Mouse (Mus musculus) CH12.LX (cell line): Measurements from ENCODE around the gene Ptgs2. TPM values are rescaled to one million over a fixed set of nuclear protein-coding genes. Genes with fewer than 3 reads are reported as not detected.

Experiments used
- DNase-seq: peaks from one replicate; pipeline ENCODE4 v3.0.0-alpha.2; 2013; ENCODE audit errors: extremely low read depth
- H3K27ac ChIP-seq: 2 replicates; pipeline ENCODE4 v1.5.1; 2012; ENCODE audit warnings: low read depth, mild to moderate bottlenecking, control low read depth, moderate library complexity; ENCODE audit not compliant: insufficient read depth
- H3K27me3 ChIP-seq: replicated peaks from 2 replicates; pipeline ENCODE3; 2012; ENCODE audit warnings: inconsistent platforms
- H3K36me3 ChIP-seq, 2 experiments: replicated peaks in 1 of 2; 2 replicates each; pipeline versions ENCODE3 to v1.6.1; 2012; ENCODE audit warnings: inconsistent platforms in 1 of 2, low read length in 1 of 2, mild to moderate bottlenecking in 1 of 2, mixed read lengths in 1 of 2, moderate library complexity in 1 of 2; ENCODE audit not compliant: control insufficient read depth in 1 of 2, insufficient read depth in 1 of 2
- H3K4me1 ChIP-seq, 2 experiments: 2 replicates each; pipeline ENCODE4 v1.6.1; 2012; ENCODE audit warnings: inconsistent platforms in 1 of 2, moderate library complexity in 1 of 2; ENCODE audit not compliant: insufficient read depth in 2 of 2, control insufficient read depth in 1 of 2
- H3K4me2 ChIP-seq: 2 replicates; pipeline ENCODE4 v1.6.1; 2012; ENCODE audit warnings: low read depth, mild to moderate bottlenecking, control low read depth; ENCODE audit not compliant: poor library complexity, insufficient read depth, severe bottlenecking
- H3K4me3 ChIP-seq, 3 experiments: fragments of 150-350 bp in 1 of 3; sonication (generic) in 1 of 3; replicated peaks in 1 of 3; 2 replicates each; pipeline versions ENCODE3 to v1.5.1; 2011 to 2012; ENCODE audit warnings: low read depth in 2 of 3, low read length in 2 of 3, mild to moderate bottlenecking in 2 of 3, moderate library complexity in 2 of 3, control low read depth in 1 of 3, improper control_type of control experiment in 1 of 3, inconsistent platforms in 1 of 3, mixed read lengths in 1 of 3; ENCODE audit not compliant: poor library complexity in 1 of 3
- H3K79me2 ChIP-seq: replicated peaks from 2 replicates; pipeline ENCODE4 v1.6.1; 2012; ENCODE audit warnings: mild to moderate bottlenecking, moderate library complexity; ENCODE audit not compliant: control insufficient read depth, poor library complexity, insufficient read depth, severe bottlenecking; ENCODE audit errors: extremely low read depth
- H3K9ac ChIP-seq: 2 replicates; pipeline ENCODE4 v1.6.1; 2012; ENCODE audit warnings: low read depth, mild to moderate bottlenecking, control low read depth, moderate library complexity; ENCODE audit not compliant: insufficient read depth
- H3K9me3 ChIP-seq: replicated peaks from 2 replicates; pipeline ENCODE3; 2012; ENCODE audit warnings: low read length, inconsistent platforms, mixed read lengths
- CHD1 ChIP-seq: IDR thresholded peaks from 2 replicates; pipeline ENCODE4 v1.6.1; 2012; ENCODE audit warnings: low read depth, low read length, improper control_type of control experiment, inconsistent platforms
- CTCF ChIP-seq, 2 experiments: IDR thresholded peaks in 1 of 2; conservative IDR thresholded peaks in 1 of 2; 2 replicates each; pipeline ENCODE4 v1.5.1; 2011 to 2012; ENCODE audit warnings: low read depth in 2 of 2, low read length in 2 of 2, improper control_type of control experiment in 1 of 2, inconsistent platforms in 1 of 2, mild to moderate bottlenecking in 1 of 2, moderate library complexity in 1 of 2
- ETS1 ChIP-seq: conservative IDR thresholded peaks from 2 replicates; pipeline ENCODE4 v1.6.1; 2012; ENCODE audit warnings: low read depth, mild to moderate bottlenecking, inconsistent platforms, low read length, improper control_type of control experiment, moderate library complexity
- HCFC1 ChIP-seq: IDR thresholded peaks from 2 replicates; pipeline ENCODE4 v1.6.1; 2012; ENCODE audit warnings: low read depth, mild to moderate bottlenecking, inconsistent platforms, low read length, improper control_type of control experiment
- IRF4 ChIP-seq: IDR thresholded peaks from 2 replicates; pipeline ENCODE4 v1.6.1; 2014; ENCODE audit warnings: low read depth, mild to moderate bottlenecking, inconsistent platforms, low read length, improper control_type of control experiment
- JUN ChIP-seq: IDR thresholded peaks from 2 replicates; pipeline ENCODE4 v1.6.1; 2011; ENCODE audit warnings: low read depth, mild to moderate bottlenecking, low read length, improper control_type of control experiment, moderate library complexity; ENCODE audit not compliant: insufficient read depth
- KAT2A ChIP-seq: IDR thresholded peaks from 2 replicates; pipeline ENCODE4 v1.6.1; 2012; ENCODE audit warnings: low read length, improper control_type of control experiment, inconsistent platforms; ENCODE audit not compliant: insufficient replicate concordance
- MAFK ChIP-seq: IDR thresholded peaks from 2 replicates; pipeline ENCODE4 v1.6.1; 2011; ENCODE audit warnings: low read length, improper control_type of control experiment; ENCODE audit not compliant: insufficient replicate concordance
- MAX ChIP-seq: IDR thresholded peaks from 2 replicates; pipeline ENCODE4 v1.6.1; 2011; ENCODE audit warnings: low read length, improper control_type of control experiment
- MXI1 ChIP-seq: IDR thresholded peaks from 2 replicates; pipeline ENCODE4 v1.6.1; 2011; ENCODE audit warnings: mild to moderate bottlenecking, low read depth, low read length, improper control_type of control experiment
- NELFE ChIP-seq: IDR thresholded peaks from 2 replicates; pipeline ENCODE4 v1.6.1; 2011; ENCODE audit warnings: low read depth, low read length, improper control_type of control experiment
- NRF1 ChIP-seq: IDR thresholded peaks from 2 replicates; pipeline ENCODE4 v1.6.1; 2014; ENCODE audit warnings: low read depth, mild to moderate bottlenecking, inconsistent platforms, low read length, improper control_type of control experiment, moderate library complexity
- PAX5 ChIP-seq: IDR thresholded peaks from 2 replicates; pipeline ENCODE4 v1.6.1; 2012; ENCODE audit warnings: low read length, inconsistent platforms, mixed read lengths
- RAD21 ChIP-seq: IDR thresholded peaks from 2 replicates; pipeline ENCODE4 v1.6.1; 2011; ENCODE audit warnings: low read depth, mild to moderate bottlenecking, low read length, improper control_type of control experiment, moderate library complexity
- SMC3 ChIP-seq: IDR thresholded peaks from 2 replicates; pipeline ENCODE4 v1.6.1; 2011; ENCODE audit warnings: low read depth, low read length, improper control_type of control experiment
- TBP ChIP-seq: conservative IDR thresholded peaks from 2 replicates; pipeline ENCODE4 v1.6.1; 2011; ENCODE audit warnings: low read depth, low read length, improper control_type of control experiment
- TCF12 ChIP-seq: IDR thresholded peaks from 2 replicates; pipeline ENCODE4 v1.6.1; 2014; ENCODE audit warnings: low read depth, mild to moderate bottlenecking, inconsistent platforms, low read length, improper control_type of control experiment
- USF2 ChIP-seq: conservative IDR thresholded peaks from 2 replicates; pipeline ENCODE4 v1.6.1; 2011; ENCODE audit warnings: low read depth, low read length, improper control_type of control experiment
- ZMIZ1 ChIP-seq: IDR thresholded peaks from 2 replicates; pipeline ENCODE4 v1.6.1; 2012; ENCODE audit warnings: low read depth, mild to moderate bottlenecking, inconsistent platforms, low read length, improper control_type of control experiment
- ZNF384 ChIP-seq: IDR thresholded peaks from 2 replicates; pipeline ENCODE4 v1.6.1; 2012; ENCODE audit warnings: low read depth, low read length, improper control_type of control experiment, inconsistent platforms
- dilution Hi-C: fragments of 300-500 bp; cut with MboI; formaldehyde crosslinking; loops from 2 replicates; pipeline ENCODE4 v1.14.3; 2020; ENCODE audit warnings: low sequenced_read_pairs; ENCODE audit not compliant: extremely low pct_unique_long_range_greater_than_20kb, extremely low pct_ligation_motif_present
- in situ Hi-C: fragments of 300-500 bp; cut with MboI; formaldehyde crosslinking; loops from 3 replicates; pipeline ENCODE4 v1.14.3; 2019; ENCODE audit warnings: low sequenced_read_pairs, low pct_ligation_motif_present, low pct_unique_long_range_greater_than_20kb, mixed read lengths
- polyA plus RNA-seq: library from polyadenylated mRNA; unstranded; fragments of >175 nt; gene quantifications from 2 replicates; pipeline ENCODE4 v1.2.1, GENCODE M21; 2012; ENCODE audit warnings: low read depth; ENCODE audit not compliant: insufficient read length
- total RNA-seq, 2 experiments: library from RNA; depleted of rRNA; stranded (reverse); fragments of 300-350 nt in 1 of 2; fragments of >200 nt in 1 of 2; gene quantifications; 2 replicates each; pipeline ENCODE4 v1.2.3; 2012 to 2014

Gene Ptgs2
- total and polyA plus RNA-seq, 3 experiments: 0.09 to 0.34 (median 0.30) TPM

GRCm38 (mm10) chr1:150118352-150118751 lies 18.5 kb downstream of the Ptgs2 start:
- dilution Hi-C loops (no loop called here), in situ Hi-C loops (loop anchor here (25.0 kb wide), 1 partner anchor 144 kb away; no protein-coding TSS in a partner anchor)
- Histone ChIP-seq H3K4me2 (no peak overlapping the region), H3K79me2 (no peaks in the 10 kb centered on the region), H3K9ac (no peak overlapping the region), H3K9me3 (no peaks in the 10 kb centered on the region), H3K27ac (no peak overlapping the region), H3K4me3 (no peak overlapping the region), H3K27me3 (no peaks in the 10 kb centered on the region), H3K36me3 (no peaks in the 10 kb centered on the region), H3K4me1 (peaks cover 0 to 3% of the 10 kb centered on the region in 2 experiments; a peak in 1 of 4 replicates)
- no peak for TF ChIP-seq USF2
- DNase-seq: no peak

GRCm38 (mm10) chr1:150125568-150125967 lies 25.7 kb downstream of the Ptgs2 start:
- no peaks in the 10 kb centered on the region for H3K36me3 ChIP-seq
- H3K27ac ChIP-seq: no peak overlapping the region
- no peak overlapping the region for H3K4me3 ChIP-seq
- in situ Hi-C loops (no loop called here), dilution Hi-C loops (no loop called here)
- no peak for TF ChIP-seq IRF4
- no peaks in the 10 kb centered on the region for H3K9me3 ChIP-seq
- no peak overlapping the region for H3K4me2 ChIP-seq
- H3K27me3 ChIP-seq: no peaks in the 10 kb centered on the region
- no peaks in the 10 kb centered on the region for H3K79me2 ChIP-seq
- no peaks in the 10 kb centered on the region for H3K4me1 ChIP-seq
- no peak overlapping the region for H3K9ac ChIP-seq
- no peak for DNase-seq

GRCm38 (mm10) chr1:150130070-150130469 lies 30.2 kb downstream of the Ptgs2 start:
- in situ Hi-C loops: no loop called here
- TF ChIP-seq NELFE (no peak), JUN (no peak), TCF12 (no peak), SMC3 (no peak), ZMIZ1 (no peak), MXI1 (no peak), TBP (no peak), MAX (no peak), MAFK (no peak), NRF1 (no peak), ZNF384 (no peak), CHD1 (no peak), HCFC1 (no peak), RAD21 (no peak), ETS1 (no peak), PAX5 (no peak), CTCF (conservative IDR thresholded peaks at IDR 0.05 in 1 of 2, IDR thresholded peaks at IDR 0.05 in 1 of 2; ENCODE audit: low read depth in 2 of 2, low read length in 2 of 2) (no peak), KAT2A (no peak)
- Histone ChIP-seq H3K79me2 (no peaks in the 10 kb centered on the region), H3K36me3 (no peaks in the 10 kb centered on the region), H3K9me3 (no peaks in the 10 kb centered on the region), H3K4me3 (no peak overlapping the region), H3K27me3 (no peaks in the 10 kb centered on the region), H3K27ac (no peak overlapping the region), H3K4me1 (no peaks in the 10 kb centered on the region), H3K4me2 (no peak overlapping the region), H3K9ac (no peak overlapping the region)
- dilution Hi-C loops: no loop called here
- no peak for DNase-seq
